Mouse (Mus musculus) neural tube, embryonic 10.5 days (tissue): Measurements from ENCODE around the gene Man2c1.

Experiments
- DNase-seq: peaks from one replicate; pipeline ENCODE4 v3.0.0-alpha.2; 2017; ENCODE audit warnings: low spot score; ENCODE audit errors: extremely low spot score

The Man2c1 gene

GRCm38 (mm10) chr9:57157499-57157898 is 27.0 kb downstream of the Man2c1 start:
- no peak for DNase-seq

GRCm38 (mm10) chr9:57158013-57158470 is 27.6 kb downstream of the Man2c1 start, which contains the start of gene Commd4:
TSS of gene Commd4 (minus strand) at chr9:57158331.
- DNase-seq: peak; percentile 95

GRCm38 (mm10) chr9:57158506-57158905 is 28.0 kb downstream of the Man2c1 start:
- DNase-seq: no peak

DNA sequence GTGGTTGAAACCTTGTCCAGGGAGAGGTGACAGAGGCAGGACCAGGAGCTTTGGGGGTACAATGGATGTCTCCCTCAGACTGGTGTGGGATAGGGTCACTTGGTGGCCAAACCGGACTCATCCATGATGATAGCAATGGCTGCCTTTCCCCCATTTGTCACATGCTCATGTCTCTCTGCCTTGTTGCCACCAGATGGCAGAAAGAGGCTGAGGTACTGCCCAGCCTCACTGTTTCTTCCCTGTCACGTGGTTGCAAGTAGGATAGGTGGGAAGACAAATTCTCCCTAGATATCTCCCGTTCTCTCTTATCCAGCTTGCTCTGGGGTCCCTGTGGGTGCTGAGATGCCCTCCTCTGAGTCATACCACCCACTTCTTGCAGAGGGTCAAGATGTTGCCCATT is 32.0 kb downstream of the Man2c1 start:
- DNase-seq: no peak

- no peak for DNase-seq
These were observed 32.6 kb downstream of the Man2c1 start for GRCm38 (mm10) chr9:57163137-57163536.

- DNase-seq: no peak
These were observed 35.7 kb downstream of the Man2c1 start for GRCm38 (mm10) chr9:57166173-57166572.

DNA sequence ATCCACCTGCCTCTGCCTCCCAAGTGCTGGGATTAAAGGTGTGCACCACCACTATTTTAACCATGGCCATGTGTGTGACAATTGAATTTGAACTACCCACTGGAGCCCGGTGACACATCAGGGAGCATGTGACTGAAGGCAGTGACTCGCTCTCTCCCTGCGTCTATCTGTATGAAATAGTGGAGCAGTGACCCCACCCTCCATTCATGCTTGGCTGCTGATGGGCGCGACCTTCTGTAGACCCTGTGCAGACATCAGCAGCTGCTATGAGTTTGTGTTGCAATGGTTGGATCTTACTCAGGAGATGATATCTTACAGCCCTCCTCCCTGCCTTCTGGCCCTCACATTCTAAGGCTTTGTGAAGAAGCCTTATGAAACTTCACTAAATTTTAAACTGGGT is 37.9 kb downstream of the Man2c1 start:
- DNase-seq: no peak
